Mouse (Mus musculus) kidney, postnatal 14 days (tissue): ENCODE data around the gene Clstn2.
A peak's percentile ranks its signal among the peaks of the same experiment; 100 is the strongest.

ENCODE experiments used
- DNase-seq: peaks from one replicate; pipeline ENCODE4 v3.0.0; 2022; ENCODE audit warnings: mixed read lengths

The Clstn2 gene

GRCm38 (mm10) chr9:98032573-98033272, at the start of gene Clstn2:
Gene Clstn2 (minus strand): TSS chr9:98033181.
- peak; percentile 73 for DNase-seq

- DNase-seq = no peak
Observed at GRCm38 (mm10) chr9:98067767-98068166, 34.8 kb upstream of the Clstn2 start.

GRCm38 (mm10) chr9:98061646-98062045, 28.7 kb upstream of the Clstn2 start:
- no peak for DNase-seq

- no peak for DNase-seq
Observed at GRCm38 (mm10) chr9:98057291-98057690, 24.3 kb upstream of the Clstn2 start.

GRCm38 (mm10) chr9:98051343-98051742, 18.4 kb upstream of the Clstn2 start:
- no peak for DNase-seq

DNA sequence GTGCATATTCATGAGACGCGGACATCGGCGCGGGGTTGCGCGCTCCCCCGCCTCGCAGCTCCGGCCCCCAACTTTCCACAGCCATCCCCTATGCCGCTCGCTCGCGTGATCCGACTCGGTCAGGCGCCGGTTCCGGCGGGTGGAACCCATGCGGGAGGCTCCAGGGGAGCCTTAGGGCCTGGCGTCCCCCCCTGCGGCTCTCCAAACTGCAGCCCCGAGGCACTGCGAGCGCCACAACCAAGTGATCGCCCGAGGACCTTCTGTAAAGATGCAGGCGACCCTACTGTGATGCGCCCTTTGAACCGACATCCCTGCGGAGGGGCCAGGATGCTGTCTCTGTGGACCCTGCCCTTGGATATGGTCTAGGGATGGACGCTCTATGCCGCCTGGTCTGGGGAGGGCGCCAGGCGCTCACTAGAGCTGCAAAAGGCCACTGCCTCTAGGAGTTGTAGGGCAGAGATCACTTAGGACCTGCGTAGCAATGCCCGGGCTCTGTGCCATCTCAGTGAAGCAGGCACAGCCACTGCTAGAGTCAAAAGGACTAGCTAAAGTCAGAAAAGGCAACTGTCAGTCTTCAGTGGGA, 383 bp upstream of the Clstn2 start:
- DNase-seq = peak; percentile 69

DNA sequence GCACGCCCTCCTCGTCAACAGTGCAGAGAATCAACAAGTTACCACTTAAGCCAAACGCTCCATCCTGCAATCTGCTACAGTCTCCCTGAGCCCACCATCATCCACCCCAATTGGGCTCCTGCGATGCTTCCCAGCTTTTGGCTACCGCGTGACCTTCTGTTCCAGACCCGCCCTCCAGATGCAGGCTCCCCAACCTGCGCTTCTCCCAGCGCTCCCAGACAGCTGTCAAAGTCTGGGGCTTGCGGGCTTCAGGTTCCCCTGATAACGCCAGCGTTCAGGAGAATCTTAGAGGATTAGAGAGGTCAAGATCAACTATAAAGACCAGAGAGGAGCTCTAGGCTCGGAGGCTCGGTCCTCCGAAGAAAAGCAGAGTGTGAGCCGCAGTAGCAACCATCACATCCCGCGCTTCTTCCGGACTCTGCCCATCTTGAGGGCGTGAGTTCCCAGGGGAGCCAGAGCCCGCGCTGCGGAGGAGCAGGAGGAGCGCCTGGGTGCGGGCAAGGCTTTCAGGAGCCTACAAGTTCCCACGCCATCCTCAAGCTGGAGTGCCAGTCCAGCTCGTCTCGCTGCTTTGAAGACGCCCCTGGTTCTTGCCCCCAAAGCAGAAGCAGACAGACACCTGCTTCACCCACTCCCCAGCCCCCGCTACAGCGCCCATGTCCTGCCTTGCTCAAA, 946 bp downstream of the Clstn2 start:
- DNase-seq = no peak

DNA sequence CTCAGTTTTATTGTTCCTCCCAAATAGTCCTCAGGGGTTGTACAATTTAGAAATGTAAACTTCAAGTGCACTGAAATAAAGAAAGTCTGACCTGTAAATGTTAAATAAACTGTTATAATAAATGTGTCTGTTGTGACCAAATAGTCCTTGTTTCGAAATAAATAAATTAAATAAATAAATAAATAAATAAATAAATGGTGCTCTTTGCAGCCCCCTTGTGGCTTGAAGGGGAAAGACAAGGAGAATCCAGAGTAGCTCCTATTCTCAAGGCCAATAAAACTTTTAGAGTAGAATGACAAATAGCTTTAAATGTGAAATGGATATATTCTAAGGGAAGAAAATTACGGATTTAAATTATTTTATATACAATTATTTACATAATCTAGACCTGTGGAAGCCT, 2.3 kb downstream of the Clstn2 start:
- peak; percentile 19 for DNase-seq

- no peak for DNase-seq
Observed at GRCm38 (mm10) chr9:98025548-98025947, 7.4 kb downstream of the Clstn2 start.

- DNase-seq = no peak
Observed at GRCm38 (mm10) chr9:98023069-98023468, 9.9 kb downstream of the Clstn2 start.

DNA sequence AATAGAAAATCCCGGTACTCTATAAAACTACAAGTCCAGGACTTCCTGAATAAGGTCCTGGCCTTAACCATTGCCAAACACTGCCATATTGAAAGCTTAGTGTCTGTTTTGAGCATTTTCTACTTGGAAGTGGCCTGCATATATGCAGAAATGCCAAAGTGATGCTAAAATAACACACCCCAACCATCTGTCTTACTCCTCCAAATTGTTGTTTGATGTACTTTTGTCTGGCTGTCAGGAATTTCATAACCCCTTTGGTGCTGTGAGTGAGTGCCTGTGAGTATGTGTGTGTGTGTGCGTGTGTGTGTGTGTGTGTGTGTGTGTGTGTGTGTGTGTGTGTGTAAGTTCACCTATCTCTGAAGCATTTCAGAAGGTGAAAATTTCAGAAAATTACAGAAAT, 13.1 kb downstream of the Clstn2 start:
- no peak for DNase-seq

DNA sequence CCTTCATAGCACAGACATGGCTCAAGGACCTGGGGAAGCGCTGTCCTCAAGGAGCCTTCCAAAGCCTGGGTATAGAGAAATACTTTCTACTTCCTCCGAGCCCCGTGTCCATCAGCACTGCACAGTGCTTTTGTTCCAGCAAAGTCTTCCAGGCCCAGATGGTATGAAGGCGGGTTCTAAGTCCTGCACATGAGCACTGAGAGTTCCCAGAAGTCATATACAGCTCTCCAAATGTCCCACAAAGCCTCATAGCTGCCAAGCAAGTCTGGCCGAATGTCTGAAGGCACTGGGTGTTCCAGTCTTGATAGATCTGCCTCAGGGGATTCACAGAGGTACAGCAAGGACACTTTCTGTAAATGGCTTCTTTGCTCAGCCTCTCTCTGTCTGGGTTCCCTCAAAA, 14.3 kb downstream of the Clstn2 start:
- no peak for DNase-seq

GRCm38 (mm10) chr9:98016576-98016975, 16.4 kb downstream of the Clstn2 start:
- DNase-seq = no peak

- no peak for DNase-seq
Observed at GRCm38 (mm10) chr9:97996349-97996748, 36.6 kb downstream of the Clstn2 start.

- DNase-seq = peak; percentile 6
Observed at GRCm38 (mm10) chr9:97995723-97996122, 37.3 kb downstream of the Clstn2 start.

DNA sequence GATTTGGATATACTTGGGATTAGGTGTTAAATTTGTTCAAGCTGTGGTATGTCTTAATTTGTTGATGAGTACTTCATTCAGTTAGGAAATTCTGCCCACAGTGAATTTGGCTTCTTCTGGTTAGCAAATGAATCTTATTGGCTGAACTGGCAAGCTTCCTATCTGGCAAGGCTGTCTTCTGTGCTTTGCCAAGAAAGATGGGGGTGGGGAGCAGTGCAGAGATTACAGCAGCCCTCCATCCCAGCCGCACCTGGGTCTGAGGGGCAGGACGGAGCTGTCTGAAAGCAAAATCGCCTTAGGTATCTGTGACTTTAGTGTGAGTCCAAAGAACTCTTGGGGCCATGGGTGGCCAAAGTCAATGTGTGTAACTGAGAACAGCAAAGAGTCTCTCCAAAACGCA, 40.9 kb downstream of the Clstn2 start:
- DNase-seq = no peak

- DNase-seq = no peak
Observed at GRCm38 (mm10) chr9:97977339-97977738, 55.6 kb downstream of the Clstn2 start.

DNA sequence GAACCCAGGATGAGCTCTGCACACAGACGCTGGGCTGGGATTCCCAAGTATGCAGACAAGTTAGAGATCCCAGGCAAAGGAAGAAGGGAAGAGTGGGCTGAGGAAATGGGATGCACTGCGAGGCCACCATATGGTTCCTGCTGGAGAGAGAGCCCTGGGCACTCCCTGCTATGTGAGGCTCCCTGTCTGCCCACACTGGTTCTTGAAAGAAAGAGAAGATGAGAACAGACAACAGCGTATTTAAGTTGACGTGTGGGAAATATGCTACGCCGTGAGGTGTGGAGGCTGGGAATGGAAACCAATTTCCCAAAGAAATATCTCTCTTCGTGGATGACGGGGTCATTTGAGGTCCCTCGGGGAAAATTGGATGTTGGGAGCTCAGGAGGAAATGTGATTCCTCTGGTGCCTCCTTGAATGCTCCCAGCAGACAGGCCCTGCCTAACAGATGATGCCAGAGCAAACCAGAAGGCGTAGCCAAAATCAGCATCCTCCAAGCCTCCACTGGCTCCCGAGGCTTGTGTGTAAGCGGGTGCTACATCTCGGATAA, 58.1 kb downstream of the Clstn2 start:
- no peak for DNase-seq

DNA sequence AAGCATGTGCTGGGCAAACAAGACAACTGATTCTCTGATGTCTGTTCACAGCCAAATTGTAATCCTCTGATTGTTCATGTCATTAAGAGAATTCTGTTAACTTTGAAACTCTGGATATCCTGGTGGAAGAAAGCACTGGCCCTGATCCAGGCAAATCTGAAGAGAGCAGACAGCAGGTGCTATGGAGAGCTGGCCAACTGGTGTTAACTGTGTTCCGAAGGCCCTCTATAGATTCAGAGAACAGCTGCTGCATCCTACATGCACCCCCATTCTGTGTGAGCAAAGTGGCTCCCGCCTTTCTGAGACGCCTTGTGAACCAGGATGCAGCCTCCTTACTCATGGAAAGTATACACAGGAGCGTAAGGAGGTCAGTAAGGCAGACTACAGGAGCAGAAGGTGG, 66.3 kb downstream of the Clstn2 start:
- DNase-seq = no peak

DNA sequence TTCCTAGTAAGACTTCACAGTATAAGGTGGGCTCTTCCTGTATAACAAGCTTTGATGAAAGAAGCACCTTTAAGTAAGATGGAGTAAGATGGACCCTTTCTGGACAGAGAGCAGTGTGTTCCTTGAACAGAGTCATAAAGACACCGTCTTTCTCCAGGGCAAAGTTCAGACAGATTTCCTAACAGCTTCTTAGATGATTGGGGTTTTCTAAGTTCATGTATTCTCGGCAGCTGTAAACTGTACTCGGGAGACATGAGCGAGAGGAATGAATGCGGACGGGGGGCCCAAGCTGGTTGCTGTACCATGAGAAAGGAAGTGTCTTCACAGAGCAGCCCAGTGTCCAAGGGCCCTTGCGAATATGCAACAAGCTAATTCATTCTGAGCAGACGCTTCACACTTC, 75.5 kb downstream of the Clstn2 start:
- no peak for DNase-seq

DNA sequence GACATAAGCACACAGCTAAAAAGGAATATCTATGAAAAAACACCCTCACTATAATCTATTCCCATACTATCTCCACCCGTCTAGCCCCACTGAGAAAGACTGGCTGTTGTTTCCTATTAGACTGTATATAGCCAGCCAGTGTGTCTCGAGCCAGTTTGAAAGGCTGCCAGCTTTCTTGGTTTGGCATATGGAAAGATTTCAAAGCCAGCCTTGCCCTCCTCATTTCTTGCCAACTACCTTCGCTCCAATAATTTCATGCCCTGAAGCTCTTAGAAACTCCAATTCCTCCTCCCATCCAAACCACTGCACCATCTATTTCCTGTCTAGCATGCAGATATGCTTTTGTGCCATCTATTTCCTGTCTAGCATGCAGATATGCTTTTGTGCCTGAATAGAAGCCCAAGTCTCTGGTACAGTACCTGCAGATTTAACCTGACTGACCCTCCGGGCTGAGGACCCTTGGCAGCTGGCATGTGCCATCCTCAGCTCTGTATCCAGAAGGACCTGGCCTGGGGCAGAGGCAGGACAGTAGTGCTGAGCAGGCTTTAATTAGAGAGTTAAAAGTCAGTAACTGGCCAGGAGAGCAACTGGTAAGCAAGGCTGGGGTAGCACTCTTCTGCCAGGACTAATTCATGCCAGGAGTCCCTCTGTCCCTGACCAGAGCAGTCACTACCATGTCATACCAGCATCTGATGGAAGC, 76.4 kb downstream of the Clstn2 start:
- DNase-seq = no peak

DNA sequence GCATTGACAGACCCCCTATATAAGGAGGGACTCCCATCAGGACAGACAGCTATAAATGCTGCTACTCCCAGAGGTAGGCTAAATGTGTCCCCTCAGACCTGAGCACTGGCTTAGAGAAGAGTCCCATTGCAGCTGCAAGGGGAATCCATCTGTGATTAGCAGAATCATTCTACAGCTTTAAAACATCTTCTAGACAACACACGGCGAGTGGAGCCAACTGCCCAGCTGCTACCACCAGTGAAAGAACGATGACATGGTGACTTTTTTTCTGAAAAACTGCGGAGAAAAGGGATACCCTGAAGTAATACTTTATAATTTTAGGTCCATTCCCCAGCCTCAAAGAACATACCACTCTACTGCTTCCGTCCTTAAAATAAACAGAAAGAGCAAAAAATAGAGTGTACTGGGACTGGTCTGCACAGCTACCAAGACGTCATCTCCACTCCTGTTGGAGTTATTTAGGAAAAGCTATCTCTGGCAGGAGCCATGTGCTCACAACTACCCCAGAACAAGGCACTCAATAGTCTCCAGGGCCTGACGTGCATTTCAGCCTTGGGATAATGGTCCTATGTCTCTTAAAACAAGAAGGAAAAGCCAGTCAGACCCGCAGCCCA, 79.1 kb downstream of the Clstn2 start:
- DNase-seq = no peak
